Mouse (Mus musculus): ENCODE results near the gene Bdkrb1. TPM values are rescaled to one million over a fixed set of nuclear protein-coding genes. Genes with fewer than 3 reads are reported as not detected.

The Bdkrb1 gene
- polyA plus RNA-seq, 1 experiment from 2014 or later = 0.19 TPM

- Histone ChIP-seq H3K27me3 (replicated peaks) (no peaks in the 10 kb centered on the region), H3K4me3 (no peak overlapping the region), H3K36me3 (replicated peaks) (no peaks in the 10 kb centered on the region), H3K9me3 (no peaks in the 10 kb centered on the region), H3K4me1 (no peaks in the 10 kb centered on the region), H3K27ac (no peak overlapping the region), H3K4me2 (no peak overlapping the region), H3K9ac (no peak overlapping the region)
- 7% methylated on average over 8 of the region's 8 CpGs for WGBS
- no peak for ATAC-seq (replicated peaks)
Measured at GRCm38 (mm10) chr12:105605212-105605611, 2.3 kb downstream of the Bdkrb1 start.

GRCm38 (mm10) chr12:105606881-105607280, 4.0 kb downstream of the Bdkrb1 start:
- no peak for ATAC-seq (replicated peaks)
- 87% methylated on average over 4 of the region's 4 CpGs for WGBS
- no peak overlapping the region for H3K4me2 ChIP-seq
- H3K9me3 ChIP-seq = no peaks in the 10 kb centered on the region
- H3K36me3 ChIP-seq (replicated peaks) = no peaks in the 10 kb centered on the region
- peaks cover 2% of the 10 kb centered on the region; the same call in 1 of the 2 replicates for H3K4me1 ChIP-seq
- H3K4me3 ChIP-seq = no peak overlapping the region
- H3K9ac ChIP-seq = no peak overlapping the region
- H3K27ac ChIP-seq = no peak overlapping the region
- no peaks in the 10 kb centered on the region for H3K27me3 ChIP-seq (replicated peaks)

GRCm38 (mm10) chr12:105611045-105611444, 8.2 kb downstream of the Bdkrb1 start:
- Histone ChIP-seq H3K4me1 (peaks cover 6% of the 10 kb centered on the region; the same call in 1 of the 2 replicates), H3K4me2 (no peak overlapping the region), H3K9me3 (no peaks in the 10 kb centered on the region), H3K36me3 (replicated peaks) (no peaks in the 10 kb centered on the region), H3K4me3 (no peak overlapping the region), H3K27ac (no peak overlapping the region), H3K9ac (no peak overlapping the region), H3K27me3 (replicated peaks) (no peaks in the 10 kb centered on the region)
- no peak for ATAC-seq (replicated peaks)
- WGBS = 97% methylated on average over 2 of the region's 2 CpGs

GRCm38 (mm10) chr12:105611748-105612147, 8.9 kb downstream of the Bdkrb1 start:
- WGBS = 12% methylated on average over 7 of the region's 7 CpGs
- Histone ChIP-seq H3K9me3 (no peaks in the 10 kb centered on the region), H3K27ac (no peak overlapping the region), H3K27me3 (replicated peaks) (no peaks in the 10 kb centered on the region), H3K9ac (no peak overlapping the region), H3K36me3 (replicated peaks) (peaks cover 6% of the 10 kb centered on the region; the same call in 1 of the 2 replicates), H3K4me3 (no peak overlapping the region), H3K4me2 (no peak overlapping the region), H3K4me1 (peaks cover 6% of the 10 kb centered on the region; the same call in 1 of the 2 replicates)
- ATAC-seq (replicated peaks) = peak; percentile 75

GRCm38 (mm10) chr12:105613559-105613958, 10.7 kb downstream of the Bdkrb1 start:
- H3K4me3 ChIP-seq = no peak overlapping the region
- peaks cover 6% of the 10 kb centered on the region; the same call in 1 of the 2 replicates for H3K4me1 ChIP-seq
- H3K27ac ChIP-seq = no peak overlapping the region
- H3K36me3 ChIP-seq (replicated peaks) = peaks cover 17% of the 10 kb centered on the region
- H3K9me3 ChIP-seq = no peaks in the 10 kb centered on the region
- H3K27me3 ChIP-seq (replicated peaks) = no peaks in the 10 kb centered on the region
- ATAC-seq (replicated peaks) = no peak
- H3K9ac ChIP-seq = no peak overlapping the region
- no peak overlapping the region for H3K4me2 ChIP-seq
- WGBS = 89% methylated on average over 10 of the region's 10 CpGs

GRCm38 (mm10) chr12:105622048-105622447, 19.2 kb downstream of the Bdkrb1 start:
- no peak for ATAC-seq (replicated peaks)
- Histone ChIP-seq H3K36me3 (replicated peaks) (peaks cover 45% of the 10 kb centered on the region), H3K4me1 (no peaks in the 10 kb centered on the region), H3K27me3 (replicated peaks) (no peaks in the 10 kb centered on the region), H3K4me3 (no peak overlapping the region), H3K9ac (no peak overlapping the region), H3K9me3 (no peaks in the 10 kb centered on the region), H3K4me2 (no peak overlapping the region), H3K27ac (no peak overlapping the region)
- 93% methylated on average over 7 of the region's 7 CpGs for WGBS

GRCm38 (mm10) chr12:105622981-105623539, 20.2 kb downstream of the Bdkrb1 start:
- Histone ChIP-seq H3K4me3 (no peak overlapping the region), H3K27ac (no peak overlapping the region), H3K4me2 (no peak overlapping the region), H3K27me3 (replicated peaks) (no peaks in the 10 kb centered on the region), H3K9me3 (no peaks in the 10 kb centered on the region), H3K9ac (no peak overlapping the region), H3K36me3 (replicated peaks) (peaks cover 37% of the 10 kb centered on the region), H3K4me1 (no peaks in the 10 kb centered on the region)
- 42% methylated on average over 12 of the region's 12 CpGs for WGBS
- ATAC-seq (replicated peaks) = no peak

- Histone ChIP-seq H3K4me1 (no peaks in the 10 kb centered on the region), H3K27me3 (replicated peaks) (no peaks in the 10 kb centered on the region), H3K36me3 (replicated peaks) (peaks cover 27% of the 10 kb centered on the region), H3K4me3 (no peak overlapping the region), H3K9ac (no peak overlapping the region), H3K4me2 (no peak overlapping the region), H3K27ac (no peak overlapping the region), H3K9me3 (no peaks in the 10 kb centered on the region)
- ATAC-seq (replicated peaks) = no peak
- 84% methylated on average over 7 of the region's 7 CpGs for WGBS
Measured at GRCm38 (mm10) chr12:105625798-105626197, 22.9 kb downstream of the Bdkrb1 start.

- ATAC-seq (replicated peaks) = no peak
- no peaks in the 10 kb centered on the region for H3K27me3 ChIP-seq (replicated peaks)
- H3K4me3 ChIP-seq = no peak overlapping the region
- H3K4me2 ChIP-seq = no peak overlapping the region
- H3K4me1 ChIP-seq = no peaks in the 10 kb centered on the region
- 94% methylated on average over 13 of the region's 13 CpGs for WGBS
- no peaks in the 10 kb centered on the region for H3K9me3 ChIP-seq
- no peak overlapping the region for H3K9ac ChIP-seq
- H3K27ac ChIP-seq = no peak overlapping the region
- peaks cover 63% of the 10 kb centered on the region for H3K36me3 ChIP-seq (replicated peaks)
Measured at GRCm38 (mm10) chr12:105634374-105635067, 31.6 kb downstream of the Bdkrb1 start.

- peaks cover 83% of the 10 kb centered on the region for H3K36me3 ChIP-seq (replicated peaks)
- H3K27me3 ChIP-seq (replicated peaks) = no peaks in the 10 kb centered on the region
- 93% methylated on average over 9 of the region's 9 CpGs for WGBS
Measured at GRCm38 (mm10) chr12:105636551-105636950, 33.7 kb downstream of the Bdkrb1 start.

GRCm38 (mm10) chr12:105637554-105637953, 34.7 kb downstream of the Bdkrb1 start:
- H3K4me1 ChIP-seq = no peaks in the 10 kb centered on the region
- no peak overlapping the region for H3K9ac ChIP-seq
- ATAC-seq (replicated peaks) = no peak
- H3K4me3 ChIP-seq = no peak overlapping the region
- no peaks in the 10 kb centered on the region for H3K9me3 ChIP-seq
- no peaks in the 10 kb centered on the region for H3K27me3 ChIP-seq (replicated peaks)
- peaks cover 87% of the 10 kb centered on the region for H3K36me3 ChIP-seq (replicated peaks)
- no peak overlapping the region for H3K27ac ChIP-seq
- WGBS = 77% methylated on average over 4 of the region's 4 CpGs
- H3K4me2 ChIP-seq = no peak overlapping the region

More at GRCm38 (mm10) chr12:105636551-105636950, 33.7 kb downstream of the Bdkrb1 start:
- Histone ChIP-seq H3K9ac (no peak overlapping the region), H3K4me3 (no peak overlapping the region), H3K4me2 (no peak overlapping the region), H3K9me3 (no peaks in the 10 kb centered on the region), H3K27ac (no peak overlapping the region), H3K4me1 (no peaks in the 10 kb centered on the region)
- ATAC-seq (replicated peaks) = no peak

GRCm38 (mm10) chr12:105642770-105643321, 40.0 kb downstream of the Bdkrb1 start:
- no peak overlapping the region for H3K4me2 ChIP-seq
- H3K9ac ChIP-seq = no peak overlapping the region
- H3K9me3 ChIP-seq = no peaks in the 10 kb centered on the region
- no peaks in the 10 kb centered on the region for H3K27me3 ChIP-seq (replicated peaks)
- H3K4me1 ChIP-seq = no peaks in the 10 kb centered on the region
- WGBS = 93% methylated on average over 11 of the region's 11 CpGs
- no peak overlapping the region for H3K27ac ChIP-seq
- no peak for ATAC-seq (replicated peaks)
- peaks cover 80% of the 10 kb centered on the region for H3K36me3 ChIP-seq (replicated peaks)
- H3K4me3 ChIP-seq = no peak overlapping the region

All from midbrain, embryonic 15.5 days (tissue).